Mouse (Mus musculus) myocyte (in vitro differentiated cells): ENCODE measurements around the gene Galk1. TPM values are rescaled to one million over a fixed set of nuclear protein-coding genes. Genes with fewer than 3 reads are reported as not detected.
A peak's percentile ranks its signal among the peaks of the same experiment; 100 is the strongest.

ENCODE experiments used
- H3K27me3 ChIP-seq: one replicate; pipeline ENCODE4 v1.6.1; 2011; ENCODE audit not compliant: control insufficient read depth, insufficient read depth, insufficient read length
- H3K36me3 ChIP-seq: one replicate; pipeline ENCODE4 v1.6.1; 2011; ENCODE audit not compliant: control insufficient read depth, insufficient read depth
- H3K4me2 ChIP-seq: one replicate; pipeline ENCODE4 v1.6.1; 2011; ENCODE audit warnings: low read depth, control low read depth
- H3K4me3 ChIP-seq: one replicate; pipeline ENCODE4 v1.5.1; 2011; ENCODE audit warnings: mild to moderate bottlenecking, control low read depth, moderate library complexity
- H3K79me2 ChIP-seq: one replicate; pipeline ENCODE4 v1.6.1; 2011; ENCODE audit not compliant: control insufficient read depth, insufficient read depth
- H3ac ChIP-seq: one replicate; pipeline ENCODE4 v1.6.1; 2011; ENCODE audit not compliant: control insufficient read depth, insufficient read length
- CEBPB ChIP-seq: IDR thresholded peaks from 2 replicates; pipeline ENCODE4 v1.6.1; 2011; ENCODE audit warnings: mild to moderate bottlenecking, moderate library complexity; ENCODE audit not compliant: poor library complexity, insufficient read depth, severe bottlenecking
- E2F4 ChIP-seq: IDR thresholded peaks from one replicate; pipeline ENCODE4 v1.6.1; 2011; ENCODE audit warnings: mild to moderate bottlenecking, control low read depth, moderate library complexity; ENCODE audit not compliant: insufficient read depth
- MAX ChIP-seq: IDR thresholded peaks from one replicate; pipeline ENCODE4 v1.6.1; 2011; ENCODE audit warnings: low read depth, mild to moderate bottlenecking, control low read depth
- MYOD1 ChIP-seq, 3 experiments: IDR thresholded peaks; one replicate each; pipeline ENCODE4 v1.6.1; 2011; ENCODE audit warnings: control low read depth in 2 of 3, low read depth in 2 of 3, mild to moderate bottlenecking in 2 of 3, moderate library complexity in 1 of 3; ENCODE audit not compliant: insufficient read length in 2 of 3, control insufficient read depth in 1 of 3
- MYOG ChIP-seq, 3 experiments: IDR thresholded peaks; one replicate each; pipeline ENCODE4 v1.6.1; 2011; ENCODE audit warnings: control low read depth in 2 of 3, low read depth in 2 of 3, mild to moderate bottlenecking in 2 of 3; ENCODE audit not compliant: insufficient read length in 2 of 3, control insufficient read depth in 1 of 3, insufficient read depth in 1 of 3
- POLR2A ChIP-seq: IDR thresholded peaks from one replicate; pipeline ENCODE4 v1.6.1; 2011; ENCODE audit warnings: low read depth, mild to moderate bottlenecking, control low read depth, moderate library complexity; ENCODE audit not compliant: insufficient read length
- POLR2AphosphoS2 ChIP-seq: IDR thresholded peaks from one replicate; pipeline ENCODE4 v1.6.1; 2011; ENCODE audit warnings: low read depth, control low read depth; ENCODE audit not compliant: insufficient read length
- REST ChIP-seq: IDR thresholded peaks from one replicate; pipeline ENCODE4 v1.6.1; 2011; ENCODE audit warnings: mild to moderate bottlenecking, control low read depth, moderate library complexity; ENCODE audit not compliant: insufficient read depth, insufficient read length
- SRF ChIP-seq: IDR thresholded peaks from one replicate; pipeline ENCODE4 v1.6.1; 2011; ENCODE audit warnings: low read depth; ENCODE audit not compliant: control insufficient read depth, insufficient read length
- TCF12 ChIP-seq: IDR thresholded peaks from one replicate; pipeline ENCODE4 v1.6.1; 2011; ENCODE audit warnings: mild to moderate bottlenecking, control low read depth; ENCODE audit not compliant: poor library complexity, insufficient read depth, severe bottlenecking
- TCF3 ChIP-seq: IDR thresholded peaks from one replicate; pipeline ENCODE4 v1.6.1; 2011; ENCODE audit warnings: low read depth, control low read depth; ENCODE audit not compliant: insufficient read length
- USF1 ChIP-seq: IDR thresholded peaks from one replicate; pipeline ENCODE4 v1.6.1; 2011; ENCODE audit warnings: low read depth, mild to moderate bottlenecking, control low read depth, moderate library complexity
- polyA plus RNA-seq: library from polyadenylated mRNA; unstranded; fragments of >200 nt; fragmentation: generic; extraction: Trizol; gene quantifications from one replicate; pipeline ENCODE4 v1.2.1, GENCODE M21; 2012; ENCODE audit warnings: missing spikeins

Galk1 gene
- polyA plus RNA-seq, 1 experiment, result 172 TPM

DNA sequence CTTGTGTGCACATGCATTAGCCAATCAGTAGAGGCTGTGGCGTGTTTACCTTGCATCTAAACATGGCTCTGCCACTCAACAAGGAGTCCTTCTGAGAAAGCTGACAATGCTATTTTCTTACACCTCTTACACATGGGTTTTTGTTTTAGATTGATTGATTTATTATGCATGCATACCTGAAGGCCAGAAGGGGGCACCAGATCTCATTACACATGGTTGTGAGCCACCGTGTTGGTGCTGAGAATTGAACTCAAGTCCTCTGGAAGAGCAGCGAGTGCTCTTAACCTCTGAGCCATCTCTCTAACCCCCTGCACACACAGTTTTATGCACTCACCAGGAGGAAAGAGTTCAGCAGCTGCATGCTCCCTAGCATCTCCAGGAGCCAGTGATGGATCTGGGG is 9.6 kb downstream of the Galk1 start:
- TF ChIP-seq POLR2A, result no peak
- no peak for TF ChIP-seq SRF
- TF ChIP-seq MYOD1 (IDR thresholded peaks at IDR 0.05; ENCODE audit: control insufficient read depth in 1 of 3, insufficient read length in 2 of 3, low read depth in 2 of 3), result no peak
- TF ChIP-seq TCF3, result no peak
- TF ChIP-seq CEBPB, result no peak
- TF ChIP-seq MYOG (IDR thresholded peaks at IDR 0.05; ENCODE audit: control insufficient read depth in 1 of 3, insufficient read depth in 1 of 3, insufficient read length in 2 of 3, low read depth in 2 of 3), result no peak
- TF ChIP-seq USF1, result no peak
- no peak for TF ChIP-seq REST
- TF ChIP-seq MAX, result no peak
- TF ChIP-seq POLR2AphosphoS2, result no peak
- TF ChIP-seq TCF12, result no peak
- TF ChIP-seq E2F4, result no peak
- Histone ChIP-seq H3K79me2 (no peaks in the 10 kb centered on the region), H3K4me3 (no peak overlapping the region), H3K27me3 (no peaks in the 10 kb centered on the region), H3ac (no peak overlapping the region), H3K36me3 (no peaks in the 10 kb centered on the region), H3K4me2 (no peak overlapping the region)

DNA sequence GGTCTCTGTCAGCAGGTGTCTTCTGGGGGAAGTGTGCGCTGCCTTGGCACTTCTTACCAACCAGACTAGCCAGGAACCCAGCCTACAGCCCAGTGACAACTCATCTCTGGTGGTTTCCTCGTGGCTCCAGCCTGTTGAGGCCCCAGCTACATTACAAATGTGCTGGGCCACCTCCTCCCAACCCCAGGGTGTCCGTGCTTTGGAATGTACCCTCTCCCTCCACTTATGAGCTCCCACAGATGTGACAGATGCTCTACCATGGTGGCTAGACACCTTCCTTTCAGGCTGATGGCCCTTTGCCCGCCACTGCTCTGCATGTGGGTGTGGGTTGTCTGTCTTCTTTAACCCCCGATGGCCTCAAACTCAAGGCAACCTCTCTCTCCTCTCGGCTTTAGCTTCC is 10.8 kb downstream of the Galk1 start:
- Histone ChIP-seq H3K36me3 (no peaks in the 10 kb centered on the region), H3K4me2 (no peak overlapping the region), H3ac (no peak overlapping the region), H3K4me3 (no peak overlapping the region), H3K27me3 (no peaks in the 10 kb centered on the region), H3K79me2 (no peaks in the 10 kb centered on the region)
- TF ChIP-seq SRF, result no peak
- TF ChIP-seq POLR2A, result no peak
- TF ChIP-seq MAX, result no peak
- TF ChIP-seq USF1, result no peak
- no peak for TF ChIP-seq TCF3
- no peak for TF ChIP-seq E2F4
- TF ChIP-seq POLR2AphosphoS2, result no peak
- TF ChIP-seq MYOG (IDR thresholded peaks at IDR 0.05; ENCODE audit: control insufficient read depth in 1 of 3, insufficient read depth in 1 of 3, insufficient read length in 2 of 3, low read depth in 2 of 3), result no peak
- no peak for TF ChIP-seq TCF12
- TF ChIP-seq CEBPB, result no peak
- no peak for TF ChIP-seq REST
- TF ChIP-seq MYOD1 (IDR thresholded peaks at IDR 0.05; ENCODE audit: control insufficient read depth in 1 of 3, insufficient read length in 2 of 3, low read depth in 2 of 3), result no peak

- no peak overlapping the region for H3K4me3 ChIP-seq
- H3K4me2 ChIP-seq, result no peak overlapping the region
- TF ChIP-seq E2F4 (no peak), MYOD1 (IDR thresholded peaks at IDR 0.05; ENCODE audit: control insufficient read depth in 1 of 3, insufficient read length in 2 of 3, low read depth in 2 of 3) (no peak), POLR2A (no peak), SRF (no peak), MAX (no peak), TCF3 (no peak), MYOG (IDR thresholded peaks at IDR 0.05; ENCODE audit: control insufficient read depth in 1 of 3, insufficient read depth in 1 of 3, insufficient read length in 2 of 3, low read depth in 2 of 3) (no peak), CEBPB (no peak), USF1 (no peak), REST (no peak), TCF12 (no peak), POLR2AphosphoS2 (no peak)
- H3K79me2 ChIP-seq, result no peaks in the 10 kb centered on the region
- H3K27me3 ChIP-seq, result no peaks in the 10 kb centered on the region
- H3K36me3 ChIP-seq, result no peaks in the 10 kb centered on the region
- no peak overlapping the region for H3ac ChIP-seq
Observed at GRCm38 (mm10) chr11:116000607-116001006, 11.9 kb downstream of the Galk1 start.

DNA sequence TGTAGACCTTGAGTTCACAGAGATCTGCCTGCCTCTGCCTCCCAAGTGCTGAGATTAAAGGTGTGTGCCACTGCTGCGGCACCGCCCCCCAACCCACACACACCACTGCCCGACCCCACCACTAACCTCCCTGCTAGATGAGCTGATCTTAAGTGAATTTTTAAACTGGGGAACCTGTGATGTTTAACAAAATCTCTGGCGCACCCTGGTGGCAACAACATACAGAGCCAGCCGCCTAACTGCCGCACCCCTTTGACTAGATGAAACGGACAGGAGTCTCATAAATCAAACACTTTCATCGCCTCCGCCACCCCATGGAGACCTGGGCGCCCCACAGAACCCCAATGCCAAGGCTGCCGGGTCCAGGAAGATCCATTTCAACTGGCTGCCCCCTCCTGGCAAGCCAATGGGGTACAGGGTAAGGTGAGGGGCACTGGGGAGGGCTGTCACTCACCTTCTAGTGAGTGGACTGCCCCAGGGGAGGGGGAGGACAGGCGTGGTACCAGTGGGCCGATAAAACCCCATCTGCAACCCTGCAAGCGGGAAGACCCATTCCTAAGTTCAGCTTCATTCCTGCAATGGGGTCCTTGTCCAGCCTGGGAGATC is 12.9 kb downstream of the Galk1 start:
- Histone ChIP-seq H3ac (no peak overlapping the region), H3K27me3 (no peaks in the 10 kb centered on the region), H3K79me2 (no peaks in the 10 kb centered on the region), H3K4me3 (no peak overlapping the region), H3K4me2 (peak overlapping the region; percentile 39), H3K36me3 (no peaks in the 10 kb centered on the region)
- no peak for TF ChIP-seq TCF12
- no peak for TF ChIP-seq TCF3
- no peak for TF ChIP-seq POLR2AphosphoS2
- TF ChIP-seq USF1, result no peak
- no peak for TF ChIP-seq CEBPB
- no peak for TF ChIP-seq POLR2A
- no peak for TF ChIP-seq MYOG (IDR thresholded peaks at IDR 0.05; ENCODE audit: control insufficient read depth in 1 of 3, insufficient read depth in 1 of 3, insufficient read length in 2 of 3, low read depth in 2 of 3)
- TF ChIP-seq E2F4, result no peak
- no peak for TF ChIP-seq REST
- TF ChIP-seq SRF, result no peak
- no peak for TF ChIP-seq MAX
- TF ChIP-seq MYOD1 (IDR thresholded peaks at IDR 0.05; ENCODE audit: control insufficient read depth in 1 of 3, insufficient read length in 2 of 3, low read depth in 2 of 3), result no peak

DNA sequence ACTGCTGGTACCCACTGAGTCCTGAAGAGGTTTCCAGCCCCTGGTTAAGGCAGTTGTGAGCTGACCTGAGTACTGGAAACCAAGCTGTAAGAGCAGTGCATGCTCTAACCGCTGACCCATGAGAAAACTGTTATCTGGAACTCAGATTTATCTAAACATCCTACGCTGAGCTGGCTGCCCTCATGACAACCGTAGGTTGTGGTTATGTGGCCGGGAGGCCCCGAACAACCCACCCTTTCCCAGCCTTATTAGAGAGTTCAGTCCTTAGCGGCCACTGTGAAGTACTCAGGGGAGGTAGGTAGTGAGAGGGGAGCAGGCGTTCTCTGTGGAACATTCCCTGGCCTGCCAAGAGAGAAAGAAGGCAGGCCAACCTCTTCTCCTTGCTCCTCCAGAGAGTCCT is 13.5 kb downstream of the Galk1 start:
- Histone ChIP-seq H3K27me3 (no peaks in the 10 kb centered on the region), H3K4me3 (no peak overlapping the region), H3K4me2 (peak overlapping the region; percentile 39), H3K36me3 (no peaks in the 10 kb centered on the region), H3K79me2 (no peaks in the 10 kb centered on the region), H3ac (no peak overlapping the region)
- no peak for TF ChIP-seq REST
- no peak for TF ChIP-seq POLR2AphosphoS2
